In genomic region chr3:117975638-117976037, GRCm38 (mm10) we compare ENCODE assay signal across 15 mouse cellular contexts.
DNase-seq lines count a peak whose midpoint lies in the region; ATAC-seq and TF ChIP-seq lines count a peak whose summit lies in the region.
"Had no signal": no experiment of that assay in that cellular context is flagged by ENCODE, and none has a peak within 500 bp of the region (broad histone marks: within the 10 kb centered on the region; RNA-seq: fewer than 3 reads in every experiment).

No protein-coding gene starts in this region.

- H3K36me3 ChIP-seq in forebrain, postnatal 0 days (ENCODE audit: insufficient read depth) = no peaks in the 10 kb centered on the region
- H3K36me3 ChIP-seq in forebrain, embryonic 15.5 days = no peaks in the 10 kb centered on the region
- H3K36me3 ChIP-seq in limb, embryonic 14.5 days (ENCODE audit: control insufficient read depth, insufficient read depth, low read length) = no peaks in the 10 kb centered on the region
- H3K36me3 ChIP-seq in limb, embryonic 10.5 days = no peaks in the 10 kb centered on the region
- H3K36me3 ChIP-seq: heart, embryonic 10.5 days had no signal

- WGBS in forebrain, postnatal 0 days = 44% methylated on average over 1 of the region's 1 CpGs
- WGBS in forebrain, embryonic 15.5 days = 65% methylated on average over 1 of the region's 1 CpGs
- WGBS in limb, embryonic 14.5 days = 57% methylated on average over 1 of the region's 1 CpGs
- WGBS in limb, embryonic 10.5 days = 92% methylated on average over 1 of the region's 1 CpGs

- no peaks in the 10 kb centered on the region for H3K27me3 ChIP-seq in forebrain, postnatal 0 days (ENCODE audit: insufficient read depth, low read length)
- no peaks in the 10 kb centered on the region for H3K27me3 ChIP-seq in forebrain, embryonic 15.5 days
- H3K27me3 ChIP-seq in limb, embryonic 14.5 days (ENCODE audit: control insufficient read depth, insufficient read depth, low read length) = no peaks in the 10 kb centered on the region
- no peaks in the 10 kb centered on the region for H3K27me3 ChIP-seq in limb, embryonic 10.5 days (ENCODE audit: low read depth, poor library complexity, severe bottlenecking)
- H3K27me3 ChIP-seq: megakaryocyte, embryonic 14.5 days had no signal

- H3K27ac ChIP-seq in forebrain, postnatal 0 days (ENCODE audit: low read depth, low read length) = no peak overlapping the region
- H3K27ac ChIP-seq in forebrain, embryonic 15.5 days (replicated peaks) = no peak overlapping the region
- H3K27ac ChIP-seq in limb, embryonic 14.5 days (replicated peaks; ENCODE audit: low read depth, low read length) = no peak overlapping the region
- H3K27ac ChIP-seq in limb, embryonic 10.5 days = no peak overlapping the region
- H3K27ac ChIP-seq: heart, embryonic 10.5 days had no signal

- H3K4me3 ChIP-seq in forebrain, postnatal 0 days (ENCODE audit: low read depth, low read length) = no peak overlapping the region
- no peak overlapping the region for H3K4me3 ChIP-seq in forebrain, embryonic 15.5 days
- H3K4me3 ChIP-seq in limb, embryonic 14.5 days (replicated peaks; ENCODE audit: low read length) = no peak overlapping the region
- H3K4me3 ChIP-seq in limb, embryonic 10.5 days = no peak overlapping the region
- H3K4me3 ChIP-seq: heart, embryonic 10.5 days; megakaryocyte, embryonic 14.5 days had no signal

- H3K9me3 ChIP-seq in forebrain, postnatal 0 days (ENCODE audit: low read length) = no peaks in the 10 kb centered on the region
- H3K9me3 ChIP-seq in forebrain, embryonic 15.5 days = no peaks in the 10 kb centered on the region
- H3K9me3 ChIP-seq in limb, embryonic 14.5 days (ENCODE audit: control insufficient read depth, low read length) = no peaks in the 10 kb centered on the region
- no peaks in the 10 kb centered on the region for H3K9me3 ChIP-seq in limb, embryonic 10.5 days (replicated peaks)
- H3K9me3 ChIP-seq: heart, embryonic 10.5 days; megakaryocyte, embryonic 14.5 days had no signal

- H3K4me2 ChIP-seq in forebrain, postnatal 0 days (ENCODE audit: low read depth) = no peak overlapping the region
- H3K4me2 ChIP-seq in forebrain, embryonic 15.5 days (replicated peaks) = no peak overlapping the region
- no peak overlapping the region for H3K4me2 ChIP-seq in limb, embryonic 14.5 days (replicated peaks; ENCODE audit: low read depth, low read length, severe bottlenecking)

- peak; percentile 74 for DNase-seq in forebrain, postnatal 0 days
- DNase-seq in limb, embryonic 14.5 days (ENCODE audit: low spot score) = peak; percentile 9
- no peak for DNase-seq in limb, embryonic 10.5 days (ENCODE audit: low spot score)
- DNase-seq in R1 (ENCODE audit: low read depth, low spot score) = peak; percentile 4
- peak; percentile 62 for DNase-seq in retina, postnatal 1 day
- DNase-seq in urinary bladder, postnatal 36 days (ENCODE audit: low spot score in 2 of 2) = no peak
- no peak for DNase-seq in thymus, postnatal 0 days (ENCODE audit: low spot score)
- DNase-seq: adrenal gland, postnatal 36 days; cerebellum, adult 18-20 months; kidney, postnatal 4 days; thymus, adult 2 months had no signal

- no peak for TF ChIP-seq POLR2A in limb, embryonic 14.5 days (IDR thresholded peaks at IDR 0.05; ENCODE audit: borderline replicate concordance, extremely low read depth, insufficient read depth, insufficient read length)

- TF ChIP-seq CTCF in forebrain, postnatal 0 days (IDR thresholded peaks at IDR 0.05; ENCODE audit: low read depth) = peak; percentile 69

- H3K4me1 ChIP-seq in forebrain, postnatal 0 days (ENCODE audit: insufficient read depth) = no peaks in the 10 kb centered on the region
- 0 out of 2 replicates have a peak, but pooled peaks cover 3% of the 10 kb centered on the region for H3K4me1 ChIP-seq in forebrain, embryonic 15.5 days
- no peaks in the 10 kb centered on the region for H3K4me1 ChIP-seq in limb, embryonic 14.5 days (ENCODE audit: control insufficient read depth, insufficient read depth, low read length)
- H3K4me1 ChIP-seq in limb, embryonic 10.5 days = no peaks in the 10 kb centered on the region
- H3K4me1 ChIP-seq: heart, embryonic 10.5 days had no signal

- ATAC-seq in forebrain, postnatal 0 days = no peak
- ATAC-seq in forebrain, embryonic 15.5 days (replicated peaks) = no peak
- no peak for ATAC-seq in limb, embryonic 14.5 days (ENCODE audit: low FRiP score, low read depth)
- ATAC-seq: CD4-positive, CD25-positive, alpha-beta regulatory T cell, adult 4 months had no signal

- H3K9ac ChIP-seq in forebrain, postnatal 0 days = no peak overlapping the region
- no peak overlapping the region for H3K9ac ChIP-seq in forebrain, embryonic 15.5 days (replicated peaks)
- no peak overlapping the region for H3K9ac ChIP-seq in limb, embryonic 14.5 days (ENCODE audit: low read depth, low read length, severe bottlenecking)

Comparison
In these comparisons a context has a peak if more than half of its experiments do, and no peak if none do; other contexts are left out.
1. DNase-seq: peak in forebrain, postnatal 0 days (single experiment), limb, embryonic 14.5 days (single experiment), R1 (single experiment) and retina, postnatal 1 day (single experiment); none in limb, embryonic 10.5 days (single experiment), urinary bladder, postnatal 36 days (0 of 2) and thymus, postnatal 0 days (single experiment).